Mouse (Mus musculus) midbrain, postnatal 0 days (tissue): Measurements from ENCODE around the gene Hmcn2. TPM values are rescaled to one million over a fixed set of nuclear protein-coding genes. Genes with fewer than 3 reads are reported as not detected.
A peak's percentile ranks its signal among the peaks of the same experiment; 100 is the strongest.

Experiments
- ATAC-seq: fragments of 200-750 bp; cut with Nextera tagmentation; 2 replicates; pipeline ENCODE4 v1.8.0; 2017; ENCODE audit warnings: moderate number of reproducible peaks, mild to moderate bottlenecking, moderate TSS enrichment, moderate library complexity; ENCODE audit not compliant: low FRiP score
- DNase-seq: peaks from one replicate; pipeline ENCODE4 v3.0.0-alpha.2; 2015; ENCODE audit warnings: low spot score
- H3K27ac ChIP-seq: fragments of 300-500 bp; sonication (generic); 2 replicates; pipeline ENCODE4 v1.5.1; 2014; ENCODE audit warnings: low read depth, mild to moderate bottlenecking, low read length, mixed read lengths
- H3K27me3 ChIP-seq: fragments of 300-500 bp; sonication (generic); 2 replicates; pipeline ENCODE4 v1.6.1; 2014; ENCODE audit warnings: low read length, control low read depth, mixed read lengths; ENCODE audit not compliant: insufficient read depth
- H3K36me3 ChIP-seq: fragments of 300-500 bp; sonication (generic); 2 replicates; pipeline ENCODE4 v1.6.1; 2014; ENCODE audit warnings: low read length, control low read depth, mixed read lengths; ENCODE audit not compliant: insufficient read depth
- H3K4me1 ChIP-seq: fragments of 300-500 bp; sonication (generic); 2 replicates; pipeline ENCODE4 v1.6.1; 2014; ENCODE audit warnings: mild to moderate bottlenecking, control low read depth, antibody characterized with exemption, low read length, mixed read lengths; ENCODE audit not compliant: insufficient read depth
- H3K4me2 ChIP-seq: fragments of 300-500 bp; sonication (generic); 2 replicates; pipeline ENCODE4 v1.6.1; 2014; ENCODE audit warnings: low read depth, mild to moderate bottlenecking, low read length, mixed read lengths; ENCODE audit not compliant: poor library complexity, severe bottlenecking
- H3K4me3 ChIP-seq: fragments of 300-500 bp; sonication (generic); 2 replicates; pipeline ENCODE4 v1.5.1; 2014; ENCODE audit warnings: low read depth, mild to moderate bottlenecking, low read length, moderate library complexity
- H3K9ac ChIP-seq: fragments of 300-500 bp; sonication (generic); replicated peaks from 2 replicates; pipeline ENCODE4 v1.6.1; 2014; ENCODE audit warnings: mild to moderate bottlenecking, low read length, moderate library complexity, mixed read lengths; ENCODE audit not compliant: poor library complexity, severe bottlenecking
- H3K9me3 ChIP-seq: fragments of 300-500 bp; sonication (generic); 2 replicates; pipeline ENCODE4 v1.6.1; 2016; ENCODE audit warnings: low read length, control low read depth
- CTCF ChIP-seq: IDR thresholded peaks from 2 replicates; pipeline ENCODE4 v1.5.1; 2016; ENCODE audit warnings: antibody characterized with exemption, mild to moderate bottlenecking
- WGBS: fragments of 180-500 bp; shearing (Covaris S2); extraction: QIAGEN DNeasy Blood & Tissue Kit; methylation state at CpG from one replicate; pipeline ENCODE4 v1.1.7; 2014; 5-methylcytosine and 5-hydroxymethylcytosine counted together
- polyA plus RNA-seq: library from polyadenylated mRNA; unstranded; fragments of >200 nt; fragmentation: Nextera tagmentation; extraction: Ambion mirVana; gene quantifications from 2 replicates; pipeline ENCODE4 v1.2.1, GENCODE M21; 2015
- total RNA-seq: library from RNA; depleted of rRNA; stranded (reverse); fragments of >200 nt; gene quantifications from 2 replicates; pipeline ENCODE4 v1.2.3, GENCODE M21; 2014

Hmcn2 gene
- total and polyA plus RNA-seq, 2 experiments from 2014 or later: 0.37 to 0.60 TPM

- H3K4me1 ChIP-seq: no peaks in the 10 kb centered on the region
These were observed 43.1 kb upstream of the Hmcn2 start for GRCm38 (mm10) chr2:31271071-31271470.

GRCm38 (mm10) chr2:31274993-31275392, 39.2 kb upstream of the Hmcn2 start:
- ATAC-seq (no peak), DNase-seq (no peak)
- H3K27me3 ChIP-seq: no peaks in the 10 kb centered on the region
- WGBS: 87% methylated on average over 6 of the region's 6 CpGs
- H3K9ac ChIP-seq: no peak overlapping the region
- peaks cover 14% of the 10 kb centered on the region for H3K36me3 ChIP-seq
- H3K9me3 ChIP-seq: no peaks in the 10 kb centered on the region
- no peak overlapping the region for H3K27ac ChIP-seq
- no peaks in the 10 kb centered on the region for H3K4me1 ChIP-seq
- no peak overlapping the region for H3K4me2 ChIP-seq
- no peak for TF ChIP-seq CTCF
- no peak overlapping the region for H3K4me3 ChIP-seq

More at GRCm38 (mm10) chr2:31271071-31271470, 43.1 kb upstream of the Hmcn2 start:
- no peak overlapping the region for H3K4me2 ChIP-seq
- TF ChIP-seq CTCF: peak; percentile 25; the same call in 1 of the 2 replicates
- 84% methylated on average over 1 of the region's 1 CpGs for WGBS
- no peak overlapping the region for H3K27ac ChIP-seq
- no peak for ATAC-seq
- peaks cover 6% of the 10 kb centered on the region; the same call in 1 of the 2 replicates for H3K36me3 ChIP-seq
- no peak for DNase-seq
- no peaks in the 10 kb centered on the region for H3K9me3 ChIP-seq
- H3K27me3 ChIP-seq: no peaks in the 10 kb centered on the region
- H3K4me3 ChIP-seq: no peak overlapping the region
- H3K9ac ChIP-seq: no peak overlapping the region

GRCm38 (mm10) chr2:31277810-31278209, 36.4 kb upstream of the Hmcn2 start:
- no peak overlapping the region for H3K9ac ChIP-seq
- ATAC-seq (no peak), DNase-seq (no peak)
- H3K27ac ChIP-seq: no peak overlapping the region
- TF ChIP-seq CTCF: no peak
- no peak overlapping the region for H3K4me2 ChIP-seq
- no peaks in the 10 kb centered on the region for H3K9me3 ChIP-seq
- 73% methylated on average over 6 of the region's 6 CpGs for WGBS
- H3K4me1 ChIP-seq: no peaks in the 10 kb centered on the region
- H3K36me3 ChIP-seq: peaks cover 34% of the 10 kb centered on the region
- no peaks in the 10 kb centered on the region for H3K27me3 ChIP-seq
- H3K4me3 ChIP-seq: no peak overlapping the region

- ATAC-seq: no peak
- no peak for TF ChIP-seq CTCF
- WGBS: 58% methylated on average over 5 of the region's 5 CpGs
- no peak overlapping the region for H3K4me2 ChIP-seq
- H3K27ac ChIP-seq: no peak overlapping the region
- no peak for DNase-seq
- H3K4me3 ChIP-seq: no peak overlapping the region
- no peak overlapping the region for H3K9ac ChIP-seq
- H3K4me1 ChIP-seq: no peaks in the 10 kb centered on the region
- peaks cover 34% of the 10 kb centered on the region for H3K36me3 ChIP-seq
- no peaks in the 10 kb centered on the region for H3K9me3 ChIP-seq
- no peaks in the 10 kb centered on the region for H3K27me3 ChIP-seq
These were observed 35.7 kb upstream of the Hmcn2 start for GRCm38 (mm10) chr2:31278483-31278882.

- no peak overlapping the region for H3K4me2 ChIP-seq
- H3K27ac ChIP-seq: no peak overlapping the region
- no peaks in the 10 kb centered on the region for H3K27me3 ChIP-seq
- H3K9ac ChIP-seq: no peak overlapping the region
- no peaks in the 10 kb centered on the region for H3K4me1 ChIP-seq
- 83% methylated on average over 8 of the region's 8 CpGs for WGBS
- H3K4me3 ChIP-seq: no peak overlapping the region
- ATAC-seq: no peak
- TF ChIP-seq CTCF: no peak
- no peaks in the 10 kb centered on the region for H3K9me3 ChIP-seq
- H3K36me3 ChIP-seq: peaks cover 50% of the 10 kb centered on the region
- no peak for DNase-seq
These were observed 33.1 kb upstream of the Hmcn2 start for GRCm38 (mm10) chr2:31281138-31281537.

- Histone ChIP-seq H3K36me3 (peaks cover 56% of the 10 kb centered on the region), H3K4me1 (no peaks in the 10 kb centered on the region), H3K27ac (no peak overlapping the region), H3K9ac (no peak overlapping the region), H3K4me2 (no peak overlapping the region), H3K27me3 (no peaks in the 10 kb centered on the region), H3K4me3 (no peak overlapping the region), H3K9me3 (no peaks in the 10 kb centered on the region)
- ATAC-seq (no peak), DNase-seq (no peak)
- 42% methylated on average over 7 of the region's 7 CpGs for WGBS
- TF ChIP-seq CTCF: peak; percentile 57
These were observed 31.9 kb upstream of the Hmcn2 start for GRCm38 (mm10) chr2:31282266-31282665.
